Mouse (Mus musculus): ENCODE results near the gene Grifin. TPM values are rescaled to one million over a fixed set of nuclear protein-coding genes. Genes with fewer than 3 reads are reported as not detected.
A peak's percentile ranks its signal among the peaks of the same experiment; 100 is the strongest.

The Grifin gene
- polyA plus RNA-seq (2012; ENCODE audit: insufficient read depth, low replicate concordance): 0.77 TPM in 1 of 2 replicates, not detected in the other

GRCm38 (mm10) chr5:140564896-140565295 is at the start of gene Grifin:
TSS of gene Grifin (minus strand) at chr5:140565071.
- no peaks in the 10 kb centered on the region for H3K9me3 ChIP-seq
- no peak within 1 kb of the TSS for H3K4me3 ChIP-seq (replicated peaks)
- H3K4me1 ChIP-seq: peaks cover 45% of the 10 kb centered on the region
- H3K27me3 ChIP-seq (replicated peaks): peaks cover 30% of the 10 kb centered on the region
- no peaks in the 10 kb centered on the region for H3K36me3 ChIP-seq (replicated peaks; ENCODE audit: low read length)
- TF ChIP-seq FLI1 (IDR thresholded peaks at IDR 0.05; ENCODE audit: low read length) (no peak), GATA1 (IDR thresholded peaks at IDR 0.05; ENCODE audit: borderline replicate concordance, low read length) (no peak)

- no peak for TF ChIP-seq FLI1 (IDR thresholded peaks at IDR 0.05; ENCODE audit: low read length)
- no peak for TF ChIP-seq GATA1 (IDR thresholded peaks at IDR 0.05; ENCODE audit: borderline replicate concordance, low read length)
- H3K36me3 ChIP-seq (replicated peaks; ENCODE audit: low read length): peaks cover 61% of the 10 kb centered on the region
- H3K9me3 ChIP-seq: no peaks in the 10 kb centered on the region
- H3K4me1 ChIP-seq: peaks cover 81% of the 10 kb centered on the region
- no peak overlapping the region for H3K4me3 ChIP-seq (replicated peaks)
- H3K27me3 ChIP-seq (replicated peaks): peaks cover 3% of the 10 kb centered on the region
Measured at GRCm38 (mm10) chr5:140614141-140614540, 49.3 kb upstream of the Grifin start.

- Histone ChIP-seq H3K9me3 (no peaks in the 10 kb centered on the region), H3K27me3 (replicated peaks) (peaks cover 6% of the 10 kb centered on the region), H3K4me1 (peaks cover 81% of the 10 kb centered on the region), H3K36me3 (replicated peaks; ENCODE audit: low read length) (peaks cover 57% of the 10 kb centered on the region), H3K4me3 (replicated peaks) (no peak overlapping the region)
- TF ChIP-seq FLI1 (IDR thresholded peaks at IDR 0.05; ENCODE audit: low read length) (no peak), GATA1 (IDR thresholded peaks at IDR 0.05; ENCODE audit: borderline replicate concordance, low read length) (no peak)
Measured at GRCm38 (mm10) chr5:140612191-140612590, 47.3 kb upstream of the Grifin start.

- Histone ChIP-seq H3K27me3 (replicated peaks) (peaks cover 11% of the 10 kb centered on the region), H3K36me3 (replicated peaks; ENCODE audit: low read length) (peaks cover 54% of the 10 kb centered on the region), H3K4me3 (replicated peaks) (no peak overlapping the region)
Measured at GRCm38 (mm10) chr5:140611611-140612185, 46.8 kb upstream of the Grifin start.

GRCm38 (mm10) chr5:140611021-140611583 is 46.2 kb upstream of the Grifin start:
- peak overlapping the region; percentile 86 for H3K4me3 ChIP-seq (replicated peaks)
- peaks cover 81% of the 10 kb centered on the region for H3K4me1 ChIP-seq
- H3K9me3 ChIP-seq: no peaks in the 10 kb centered on the region
- H3K27me3 ChIP-seq (replicated peaks): peaks cover 17% of the 10 kb centered on the region
- H3K36me3 ChIP-seq (replicated peaks; ENCODE audit: low read length): peaks cover 48% of the 10 kb centered on the region
- TF ChIP-seq FLI1 (IDR thresholded peaks at IDR 0.05; ENCODE audit: low read length): no peak
- no peak for TF ChIP-seq GATA1 (IDR thresholded peaks at IDR 0.05; ENCODE audit: borderline replicate concordance, low read length)

More at GRCm38 (mm10) chr5:140611611-140612185, 46.8 kb upstream of the Grifin start:
- TF ChIP-seq GATA1 (IDR thresholded peaks at IDR 0.05; ENCODE audit: borderline replicate concordance, low read length) (no peak), FLI1 (IDR thresholded peaks at IDR 0.05; ENCODE audit: low read length) (no peak)
- Histone ChIP-seq H3K4me1 (peaks cover 81% of the 10 kb centered on the region), H3K9me3 (no peaks in the 10 kb centered on the region)

- H3K27me3 ChIP-seq (replicated peaks): peaks cover 23% of the 10 kb centered on the region
Measured at GRCm38 (mm10) chr5:140610273-140611011, 45.6 kb upstream of the Grifin start.

GRCm38 (mm10) chr5:140609511-140610272 is 44.8 kb upstream of the Grifin start:
- TF ChIP-seq GATA1 (IDR thresholded peaks at IDR 0.05; ENCODE audit: borderline replicate concordance, low read length) (no peak), FLI1 (IDR thresholded peaks at IDR 0.05; ENCODE audit: low read length) (no peak)
- Histone ChIP-seq H3K4me1 (peaks cover 85% of the 10 kb centered on the region), H3K27me3 (replicated peaks) (peaks cover 30% of the 10 kb centered on the region), H3K4me3 (replicated peaks) (peak overlapping the region; percentile 94), H3K36me3 (replicated peaks; ENCODE audit: low read length) (peaks cover 41% of the 10 kb centered on the region), H3K9me3 (no peaks in the 10 kb centered on the region)

More at GRCm38 (mm10) chr5:140610273-140611011, 45.6 kb upstream of the Grifin start:
- no peaks in the 10 kb centered on the region for H3K9me3 ChIP-seq
- H3K4me1 ChIP-seq: peaks cover 83% of the 10 kb centered on the region
- peaks cover 46% of the 10 kb centered on the region for H3K36me3 ChIP-seq (replicated peaks; ENCODE audit: low read length)
- H3K4me3 ChIP-seq (replicated peaks): peak overlapping the region; percentile 86
- TF ChIP-seq FLI1 (IDR thresholded peaks at IDR 0.05; ENCODE audit: low read length) (no peak), GATA1 (IDR thresholded peaks at IDR 0.05; ENCODE audit: borderline replicate concordance, low read length) (no peak)

GRCm38 (mm10) chr5:140608634-140609015 is 43.8 kb upstream of the Grifin start:
- peaks cover 36% of the 10 kb centered on the region for H3K27me3 ChIP-seq (replicated peaks)
- H3K9me3 ChIP-seq: no peaks in the 10 kb centered on the region
- H3K4me3 ChIP-seq (replicated peaks): peak overlapping the region; percentile 94
- H3K4me1 ChIP-seq: peaks cover 82% of the 10 kb centered on the region
- no peak for TF ChIP-seq GATA1 (IDR thresholded peaks at IDR 0.05; ENCODE audit: borderline replicate concordance, low read length)
- no peak for TF ChIP-seq FLI1 (IDR thresholded peaks at IDR 0.05; ENCODE audit: low read length)
- H3K36me3 ChIP-seq (replicated peaks; ENCODE audit: low read length): peaks cover 30% of the 10 kb centered on the region

- TF ChIP-seq GATA1 (IDR thresholded peaks at IDR 0.05; ENCODE audit: borderline replicate concordance, low read length) (no peak), FLI1 (IDR thresholded peaks at IDR 0.05; ENCODE audit: low read length) (no peak)
- Histone ChIP-seq H3K9me3 (no peaks in the 10 kb centered on the region), H3K27me3 (replicated peaks) (peaks cover 36% of the 10 kb centered on the region), H3K4me1 (peaks cover 82% of the 10 kb centered on the region), H3K36me3 (replicated peaks; ENCODE audit: low read length) (peaks cover 25% of the 10 kb centered on the region), H3K4me3 (replicated peaks) (peak overlapping the region; percentile 94)
Measured at GRCm38 (mm10) chr5:140607836-140608633, 43.2 kb upstream of the Grifin start.
